Mouse (Mus musculus): Measurements from ENCODE around the gene Fgd3.

GRCm38 (mm10) chr13:49298514-49299381 is 21.4 kb downstream of the Fgd3 start:
- TF ChIP-seq CTCF (IDR thresholded peaks at IDR 0.05; ENCODE audit: borderline replicate concordance, insufficient read depth, low read depth, low read length) (no peak), POLR2A (IDR thresholded peaks at IDR 0.05; ENCODE audit: borderline replicate concordance, insufficient read depth, low read length) (no peak)

All from cerebellum, adult 2 months (tissue).